Mouse (Mus musculus) brain, embryonic 14.5 days (tissue): Measurements from ENCODE around the gene Rab20. TPM values are rescaled to one million over a fixed set of nuclear protein-coding genes. Genes with fewer than 3 reads are reported as not detected.

Experiments
- DNase-seq: peaks from one replicate; pipeline ENCODE4 v3.0.0-alpha.2; 2011; ENCODE audit warnings: low read depth
- CTCF ChIP-seq: fragments of 200-500 bp; IDR thresholded peaks from 2 replicates; pipeline ENCODE4 v1.5.1; 2012; ENCODE audit warnings: inconsistent platforms, mild to moderate bottlenecking, moderate library complexity, borderline replicate concordance; ENCODE audit not compliant: insufficient read depth, insufficient read length; ENCODE audit errors: extremely low read depth
- POLR2A ChIP-seq: fragments of 200-500 bp; IDR thresholded peaks from 2 replicates; pipeline ENCODE4 v1.6.1; 2012; ENCODE audit warnings: mild to moderate bottlenecking, inconsistent platforms, borderline replicate concordance; ENCODE audit not compliant: poor library complexity, insufficient read depth, insufficient read length, severe bottlenecking; ENCODE audit errors: extremely low read depth
- polyA plus RNA-seq: library from polyadenylated mRNA; depleted of rRNA; stranded (reverse); fragments of >200 nt; gene quantifications from 2 replicates; pipeline ENCODE4 v1.2.3, GENCODE M21; 2012

The Rab20 gene
- polyA plus RNA-seq, 1 experiment, result 0.85 TPM

DNA sequence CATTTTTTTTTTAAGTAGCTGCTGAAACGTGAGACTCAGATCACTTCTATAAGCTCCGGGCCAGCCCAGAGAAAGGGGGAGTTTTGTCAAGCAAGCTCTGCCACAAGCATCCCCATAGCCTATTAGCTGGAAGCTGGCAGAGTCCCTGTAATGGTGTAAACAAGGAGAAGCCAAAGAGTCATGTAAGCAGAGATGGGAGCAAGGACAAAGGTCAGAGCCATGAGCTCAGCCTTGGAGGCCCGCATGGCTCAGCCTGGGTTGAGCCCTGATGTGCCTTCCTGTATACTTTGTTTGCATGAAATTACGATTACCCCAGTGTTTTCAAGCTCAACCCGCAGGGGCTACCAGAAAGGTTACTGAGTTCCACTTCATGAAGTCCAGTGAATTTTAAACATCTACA, 19.5 kb downstream of the Rab20 start:
- TF ChIP-seq POLR2A (no peak), CTCF (no peak)
- no peak for DNase-seq

DNA sequence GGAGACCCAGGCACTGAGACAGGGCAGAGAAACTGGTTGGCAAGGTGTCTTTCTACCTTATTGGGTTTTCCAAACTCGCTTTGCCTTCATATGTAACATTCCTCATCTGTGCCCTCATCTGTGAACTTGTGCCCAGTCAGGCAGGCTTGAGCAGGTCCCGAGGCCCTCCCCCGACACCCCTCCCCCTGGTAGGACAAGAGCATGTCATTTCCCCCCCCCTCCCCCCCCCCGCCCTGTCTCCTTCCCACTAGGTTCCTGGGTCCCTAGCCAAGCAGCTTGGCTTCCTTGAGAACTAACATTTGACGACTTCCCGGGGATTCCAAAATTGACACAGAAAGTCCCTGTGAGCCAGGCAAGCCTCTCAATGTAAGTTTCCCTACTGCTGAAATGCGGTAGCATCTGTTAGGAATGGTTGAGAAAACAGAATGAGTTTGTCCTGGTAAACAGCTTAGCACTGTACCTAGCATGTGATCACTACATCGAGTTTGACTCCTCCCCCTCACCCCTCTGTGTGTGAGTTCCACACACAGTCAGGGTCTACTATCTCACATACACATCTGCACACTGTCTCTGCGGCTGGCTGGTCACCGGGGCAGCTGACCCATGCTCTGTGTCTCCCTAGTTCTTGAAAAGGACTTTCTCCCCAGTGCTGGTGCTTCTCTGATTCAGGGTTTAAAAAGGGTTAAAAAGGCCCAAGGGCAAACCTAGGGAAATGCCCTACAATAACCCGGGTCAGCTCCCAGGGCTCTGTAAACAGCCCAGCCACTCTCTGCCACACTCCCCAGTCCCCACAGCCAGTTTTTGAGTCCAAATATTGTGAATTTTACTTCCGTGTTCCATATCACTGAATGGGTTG, 20.3 kb downstream of the Rab20 start:
- no peak for TF ChIP-seq POLR2A
- no peak for TF ChIP-seq CTCF
- peak; percentile 18 for DNase-seq

DNA sequence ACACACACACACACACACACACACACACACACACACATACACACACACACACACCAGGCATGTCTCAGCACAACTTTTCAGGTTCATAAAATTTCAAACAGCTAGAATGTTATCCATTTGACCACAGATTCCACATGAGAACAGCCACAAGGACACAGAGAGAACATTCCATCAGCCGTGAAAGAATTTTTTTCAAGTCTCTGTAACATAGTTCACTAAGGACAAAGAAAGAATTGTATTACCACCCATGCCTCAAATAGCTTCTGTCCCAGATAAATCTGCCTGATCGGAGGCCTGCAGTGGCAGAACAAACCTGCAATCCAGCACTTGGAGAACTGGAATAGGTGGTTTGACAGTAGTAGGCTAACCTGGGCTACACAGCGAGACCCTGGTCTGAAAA, 21.2 kb downstream of the Rab20 start:
- DNase-seq, result no peak
- TF ChIP-seq CTCF (no peak), POLR2A (no peak)

DNA sequence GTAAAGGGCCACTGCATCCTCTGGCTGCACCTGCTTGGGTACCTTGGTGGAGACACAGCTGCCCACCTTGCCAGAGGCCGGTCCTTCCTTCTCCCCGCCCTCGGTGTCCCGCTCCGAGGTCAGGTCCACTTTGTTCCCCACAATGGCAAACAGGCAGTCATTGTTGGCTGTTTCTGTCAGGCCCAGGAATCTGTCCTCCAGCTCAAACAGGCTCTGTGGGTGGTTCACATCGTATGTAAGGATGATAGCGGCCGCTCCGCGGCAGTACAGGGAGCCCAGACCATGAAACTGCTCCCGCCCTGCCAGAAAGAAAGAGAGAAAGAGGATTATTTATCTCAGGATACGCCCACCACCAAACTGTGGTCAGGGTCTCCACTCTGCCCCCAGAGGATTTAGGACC, 24.3 kb downstream of the Rab20 start:
- TF ChIP-seq POLR2A, result no peak
- no peak for TF ChIP-seq CTCF
- no peak for DNase-seq

DNA sequence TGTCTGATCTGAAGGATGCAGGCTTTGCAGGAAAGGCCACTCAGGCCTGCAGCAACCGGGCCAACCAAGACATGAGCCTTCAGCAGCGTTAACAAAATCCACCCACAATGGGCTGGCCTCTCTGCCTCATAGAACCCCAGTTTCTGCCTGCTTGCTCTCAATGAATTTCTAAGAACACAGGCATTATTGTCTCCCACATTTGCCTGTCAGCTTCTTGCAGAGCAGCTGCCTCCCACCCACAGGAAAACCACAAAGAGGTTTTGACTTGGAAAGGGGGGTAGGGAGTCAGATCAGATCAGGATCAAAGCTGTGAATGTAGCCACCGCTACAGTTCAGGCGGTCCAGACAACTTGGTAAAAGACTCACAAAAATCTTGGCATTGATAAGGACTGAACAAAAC, 25.5 kb downstream of the Rab20 start:
- DNase-seq, result peak; percentile 68
- no peak for TF ChIP-seq POLR2A
- TF ChIP-seq CTCF, result no peak

DNA sequence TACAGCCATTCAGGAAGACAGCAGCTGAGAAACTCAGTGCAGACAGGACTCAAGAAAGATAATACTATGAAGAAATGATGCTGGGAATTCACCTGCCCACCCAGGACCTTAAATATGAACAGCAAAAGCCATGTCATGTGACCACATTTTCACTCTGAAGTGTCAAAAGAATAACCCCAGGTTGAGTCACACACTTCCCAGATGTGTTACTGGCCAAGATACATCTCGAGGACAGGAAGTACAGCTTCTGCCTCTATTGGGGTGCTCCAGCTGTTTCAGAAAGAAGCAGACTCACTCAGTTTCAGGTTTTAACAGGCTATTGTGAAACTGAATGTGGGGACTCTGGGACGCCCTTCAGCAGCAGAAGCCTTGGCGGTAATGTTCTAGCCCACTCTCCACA, 26.0 kb downstream of the Rab20 start:
- DNase-seq, result no peak
- no peak for TF ChIP-seq CTCF
- no peak for TF ChIP-seq POLR2A

DNA sequence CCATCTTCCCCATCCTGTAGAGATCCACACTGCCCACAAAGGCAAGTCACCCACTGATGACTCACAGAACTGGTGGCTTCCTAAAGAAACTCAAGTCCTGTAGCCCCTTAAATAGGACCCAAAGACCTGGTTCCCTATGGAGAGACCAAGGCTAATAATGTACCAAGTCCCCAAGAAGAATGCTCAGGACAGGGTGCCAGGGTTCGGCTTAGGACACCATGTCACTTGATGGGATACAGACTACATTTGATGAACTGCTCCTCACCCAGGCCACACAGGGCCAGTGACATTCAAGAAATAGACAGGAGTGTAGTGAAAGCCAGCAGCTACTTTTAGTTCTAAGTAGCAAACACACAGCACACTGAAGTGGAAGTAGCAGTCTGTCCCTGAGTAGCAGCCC, 26.4 kb downstream of the Rab20 start:
- DNase-seq, result no peak
- TF ChIP-seq CTCF (no peak), POLR2A (no peak)

DNA sequence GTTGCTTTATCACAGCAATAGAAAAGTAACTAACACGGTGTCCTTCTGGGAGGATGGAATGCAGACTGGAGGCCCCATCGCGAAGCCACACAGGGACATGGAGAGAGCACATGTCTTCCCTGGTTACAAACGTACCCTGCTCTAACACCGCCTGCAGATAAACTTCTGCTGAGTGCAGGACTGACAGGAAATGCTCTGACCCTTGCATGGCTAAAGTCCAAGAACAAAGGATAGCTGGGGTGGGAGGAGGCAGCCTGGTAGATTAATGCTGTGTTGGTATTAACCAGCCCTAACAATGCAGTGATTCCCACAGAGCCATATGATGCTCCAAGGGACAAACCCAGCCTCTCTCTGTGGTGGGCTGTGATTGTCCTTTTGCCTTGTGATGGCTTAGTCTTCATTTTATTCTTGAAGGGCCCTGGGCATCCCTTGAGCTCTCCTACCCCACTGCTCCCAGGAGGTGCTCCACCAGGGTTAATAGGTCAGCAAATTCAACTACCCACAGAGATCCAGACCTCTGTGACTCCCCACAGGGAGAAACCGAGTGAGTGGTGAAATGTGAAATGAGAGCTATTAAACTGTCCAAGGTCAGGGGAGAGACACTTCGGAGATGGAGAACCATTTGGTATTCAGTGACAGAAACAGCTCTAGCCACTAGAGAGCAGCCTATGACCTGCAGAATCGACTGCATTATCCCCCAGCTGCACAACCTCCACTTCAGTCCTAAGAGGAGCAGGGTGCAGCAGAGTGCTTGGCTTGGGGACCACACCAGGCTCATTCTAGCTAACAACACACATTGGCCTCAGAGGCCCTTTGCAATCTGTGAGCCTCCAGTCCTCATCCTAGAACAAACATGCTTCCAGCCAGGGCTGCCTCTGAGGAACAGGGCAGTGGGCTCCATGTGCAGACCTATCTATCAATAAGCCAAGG, 28.1 kb downstream of the Rab20 start:
- peak; percentile 67 for DNase-seq
- no peak for TF ChIP-seq POLR2A
- peak; percentile 59; the same call in 1 of the 2 replicates for TF ChIP-seq CTCF

DNA sequence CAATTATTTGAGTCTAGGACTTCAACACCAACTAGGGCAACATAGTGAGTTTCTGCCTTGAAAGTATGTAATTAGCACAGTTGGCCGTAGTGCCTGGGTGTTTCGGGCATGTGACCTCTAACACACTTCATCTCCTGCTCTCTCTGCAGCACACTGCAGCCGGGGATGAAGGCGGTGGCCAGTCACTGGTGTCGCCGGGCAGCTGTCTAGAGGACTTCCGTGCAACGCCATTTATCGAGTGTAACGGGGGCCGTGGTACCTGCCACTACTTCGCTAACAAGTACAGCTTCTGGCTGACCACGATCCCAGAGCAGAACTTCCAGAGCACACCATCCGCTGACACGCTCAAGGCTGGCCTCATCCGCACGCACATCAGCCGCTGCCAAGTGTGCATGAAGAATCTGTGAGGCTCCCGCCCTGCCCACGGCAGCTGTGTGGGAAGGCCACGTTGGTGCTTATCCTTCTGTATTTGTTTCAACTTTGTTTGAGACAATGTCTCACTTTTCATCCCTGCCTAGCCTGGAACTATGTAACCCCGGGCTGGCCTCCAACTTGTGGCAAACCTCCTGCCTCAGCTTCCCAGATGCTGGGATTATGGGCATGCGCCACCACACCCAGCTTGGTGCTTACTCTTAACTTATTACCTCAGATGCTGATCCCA, 30.5 kb downstream of the Rab20 start:
- TF ChIP-seq CTCF (no peak), POLR2A (no peak)
- no peak for DNase-seq

DNA sequence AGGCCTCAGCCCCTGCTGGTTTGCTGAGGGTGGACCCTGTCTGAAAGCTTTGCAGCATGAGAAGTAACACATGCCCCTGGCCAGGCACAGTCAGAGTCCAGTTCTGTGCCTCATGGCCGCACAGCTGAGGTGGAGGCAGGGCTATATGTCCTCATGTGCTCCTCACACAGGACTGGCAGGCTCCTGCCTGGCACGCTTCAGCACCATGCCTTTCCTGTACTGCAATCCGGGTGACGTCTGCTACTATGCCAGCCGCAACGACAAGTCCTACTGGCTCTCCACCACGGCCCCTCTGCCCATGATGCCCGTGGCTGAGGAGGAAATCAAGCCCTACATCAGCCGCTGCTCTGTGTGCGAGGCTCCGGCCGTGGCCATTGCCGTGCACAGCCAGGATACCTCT, 32.7 kb downstream of the Rab20 start:
- DNase-seq, result no peak
- TF ChIP-seq CTCF (no peak), POLR2A (no peak)

DNA sequence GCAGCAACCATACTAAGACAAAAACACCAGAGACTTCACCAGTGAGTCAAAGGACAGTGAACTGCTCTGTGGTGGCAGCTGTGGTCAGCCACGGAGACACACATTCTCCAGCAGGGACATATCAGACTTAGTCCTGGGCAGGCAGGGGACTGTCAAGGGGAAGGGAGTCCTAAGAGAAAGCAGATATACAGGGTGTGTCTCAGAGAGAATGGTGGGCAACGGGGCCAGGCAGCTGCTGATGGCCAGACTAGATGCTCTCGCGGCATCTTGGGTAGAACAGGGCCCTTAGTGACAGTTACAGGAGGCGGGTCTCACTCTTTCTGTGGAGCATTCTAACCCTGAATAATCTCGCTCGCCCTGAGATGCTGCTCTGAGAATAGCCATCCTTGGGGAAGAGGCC, 34.3 kb downstream of the Rab20 start:
- TF ChIP-seq CTCF (no peak), POLR2A (no peak)
- DNase-seq, result no peak

DNA sequence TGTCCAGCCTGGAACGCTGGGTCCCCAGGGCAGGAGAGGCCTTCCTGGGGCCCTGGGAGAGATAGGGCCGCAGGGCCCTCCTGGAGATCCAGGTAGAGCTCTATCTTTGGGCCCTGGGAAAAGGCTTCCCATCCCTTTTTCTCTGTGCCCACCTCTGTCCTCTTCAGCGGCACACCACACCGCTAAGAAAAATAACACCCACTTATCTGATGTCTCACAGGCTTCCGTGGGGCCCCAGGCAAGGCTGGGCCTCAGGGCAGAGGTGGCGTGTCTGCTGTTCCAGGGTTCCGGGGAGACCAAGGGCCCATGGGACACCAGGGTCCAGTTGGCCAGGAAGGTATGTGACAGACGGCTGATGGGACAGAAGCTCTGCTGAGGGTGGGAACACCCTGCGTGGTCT, 34.9 kb downstream of the Rab20 start:
- DNase-seq, result no peak

DNA sequence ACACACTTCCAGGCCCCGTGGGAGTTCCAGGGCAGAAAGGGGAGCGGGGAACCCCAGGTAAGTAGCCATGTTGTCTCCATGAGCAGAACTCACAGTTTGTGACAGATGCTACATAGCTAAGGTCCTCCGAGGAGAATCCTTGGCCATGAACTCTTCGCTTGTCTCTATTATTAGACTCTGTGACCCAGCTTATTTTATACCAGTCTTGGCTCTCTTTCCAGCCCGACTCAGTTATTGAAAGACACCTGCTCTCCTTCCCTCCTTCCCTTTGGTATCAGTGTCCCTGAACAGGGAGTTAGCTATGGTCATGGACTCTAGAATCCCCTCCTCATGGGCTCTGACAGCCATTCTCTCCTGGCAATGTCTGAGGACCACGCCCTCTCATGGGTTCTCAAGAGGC, 37.2 kb downstream of the Rab20 start:
- no peak for DNase-seq
- TF ChIP-seq POLR2A, result no peak
- no peak for TF ChIP-seq CTCF

More for the DNA sequence above, 34.9 kb downstream of the Rab20 start:
- no peak for TF ChIP-seq CTCF
- TF ChIP-seq POLR2A, result no peak

DNA sequence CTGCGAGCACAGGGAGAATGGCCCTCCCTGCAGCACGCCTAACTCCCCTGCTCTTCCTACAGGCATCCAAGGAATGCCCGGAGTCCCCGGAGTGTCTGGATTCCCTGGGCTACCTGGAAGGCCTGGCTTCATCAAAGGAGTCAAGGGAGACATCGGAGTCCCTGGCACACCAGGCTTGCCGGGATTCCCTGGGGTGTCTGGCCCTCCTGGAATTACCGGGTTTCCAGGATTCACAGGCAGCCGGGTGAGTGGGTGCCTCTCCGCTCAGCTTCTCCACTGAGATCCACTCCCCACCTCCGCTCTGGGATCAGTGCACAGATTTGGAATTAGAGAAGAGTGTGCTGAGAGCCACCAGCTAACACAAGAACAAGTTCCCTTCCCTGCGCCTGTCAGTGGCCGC, 40.6 kb downstream of the Rab20 start:
- no peak for DNase-seq
- TF ChIP-seq CTCF, result no peak
- TF ChIP-seq POLR2A, result no peak

DNA sequence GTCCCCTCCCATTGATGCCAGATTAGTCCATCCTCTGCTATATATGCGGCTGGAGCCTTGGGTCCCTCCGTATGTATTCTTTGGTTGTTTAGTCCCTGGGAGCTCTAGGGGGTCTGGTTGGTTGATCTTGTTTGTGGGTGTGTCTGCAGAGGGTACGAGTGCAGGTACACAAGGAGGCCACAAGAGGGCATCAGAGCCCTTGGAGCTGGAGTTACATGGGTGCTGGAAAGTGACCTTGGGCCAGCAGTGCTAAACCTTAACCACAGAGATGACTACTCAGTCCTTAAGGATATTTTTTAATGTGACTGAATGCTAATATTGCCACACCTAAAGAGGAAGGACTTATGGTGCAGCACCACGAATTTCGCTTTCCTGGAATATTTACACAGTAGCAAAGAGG, 47.8 kb downstream of the Rab20 start:
- no peak for DNase-seq
- TF ChIP-seq POLR2A, result no peak
- TF ChIP-seq CTCF, result peak; percentile 53; the same call in 1 of the 2 replicates
